Mouse (Mus musculus) c-Kit-positive CD71-positive TER-119-positive erythroid progenitor cells, embryonic 14.5 days (primary cell): ENCODE results near the gene Ppargc1a.

Experiments used
- DNase-seq: peaks from one replicate; pipeline ENCODE4 v3.0.0-alpha.2; 2013; ENCODE audit warnings: low spot score

The Ppargc1a gene

GRCm38 (mm10) chr5:51412303-51413117 is 155.0 kb downstream of the Ppargc1a start:
- DNase-seq: no peak

GRCm38 (mm10) chr5:51410006-51410405 is 157.5 kb downstream of the Ppargc1a start:
- DNase-seq: no peak

- DNase-seq: no peak
Observed at GRCm38 (mm10) chr5:51406406-51406805, 161.1 kb downstream of the Ppargc1a start.
